Mouse (Mus musculus) kidney, adult 2 months (tissue): ENCODE data around the gene Prdm2.

Source experiments
- CTCF ChIP-seq: fragments of 200-500 bp; conservative IDR thresholded peaks from 2 replicates; pipeline ENCODE4 v1.5.1; 2011; ENCODE audit warnings: low read depth, mild to moderate bottlenecking, control low read depth, low read length, moderate library complexity, mixed read lengths; ENCODE audit not compliant: insufficient read depth, insufficient read length
- POLR2A ChIP-seq: fragments of 200-500 bp; IDR thresholded peaks from one replicate; pipeline ENCODE4 v1.6.1; 2011; ENCODE audit warnings: low read depth, low read length, control low read depth

DNA sequence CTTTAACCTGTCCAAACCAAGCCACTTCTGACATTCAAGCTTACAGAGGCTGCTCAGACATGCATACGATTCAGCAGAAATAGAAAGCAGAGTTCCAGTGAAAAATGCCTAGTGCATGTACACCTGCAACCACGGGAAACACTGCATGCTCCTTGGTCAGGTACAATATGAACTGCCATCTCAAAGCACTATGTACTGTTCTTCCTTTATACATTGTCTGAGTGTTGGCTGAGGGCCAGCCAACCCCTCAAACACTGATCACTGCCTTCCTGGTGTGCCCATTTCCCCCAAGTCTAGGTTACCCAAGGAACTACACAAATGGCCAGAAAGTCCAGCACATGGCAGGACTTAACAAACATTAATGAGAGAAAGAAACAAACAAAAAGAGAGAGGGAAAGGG, 53.5 kb downstream of the Prdm2 start:
- TF ChIP-seq CTCF: no peak
- TF ChIP-seq POLR2A: no peak
